Mouse (Mus musculus): Measurements from ENCODE around the gene Csrnp1.

DNA sequence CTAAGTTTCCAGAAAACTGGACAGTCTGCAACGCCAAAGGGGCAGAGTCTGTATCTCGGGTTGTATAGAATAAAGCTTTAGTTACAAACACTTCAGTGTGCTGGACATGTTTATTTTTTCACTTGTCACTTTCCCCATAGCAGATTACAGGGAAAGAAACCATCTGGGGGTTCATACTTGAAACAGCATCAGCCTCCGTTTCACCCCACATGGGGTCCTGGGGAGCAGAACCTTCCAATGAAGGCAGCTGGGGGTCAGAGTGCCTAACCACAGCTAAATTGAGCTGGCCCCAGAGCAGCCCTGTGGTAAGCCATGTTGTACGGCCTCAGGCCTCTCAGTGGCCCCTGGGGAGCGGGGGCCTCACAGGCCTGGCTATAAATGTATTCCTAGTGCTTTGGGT, 58.0 kb downstream of the Csrnp1 start:
- TF ChIP-seq TAL1 (conservative IDR thresholded peaks at IDR 0.05; ENCODE audit: low read depth, low read length) (no peak), CTCF (IDR thresholded peaks at IDR 0.05; ENCODE audit: low read depth, low read length) (no peak), GATA1 (IDR thresholded peaks at IDR 0.05; ENCODE audit: borderline replicate concordance, low read length) (no peak), GATA2 (IDR thresholded peaks at IDR 0.05; ENCODE audit: borderline replicate concordance, low read depth, low read length) (no peak), POLR2AphosphoS5 (IDR thresholded peaks at IDR 0.05; ENCODE audit: insufficient replicate concordance, low read depth, low read length) (no peak)
